Mouse (Mus musculus) heart, postnatal 0 days (tissue): ENCODE results near the gene Mgat4b. TPM values are rescaled to one million over a fixed set of nuclear protein-coding genes. Genes with fewer than 3 reads are reported as not detected.

Experiments used
- ATAC-seq: fragments of 200-750 bp; cut with Nextera tagmentation; 2 replicates; pipeline ENCODE4 v1.8.0; 2017; ENCODE audit warnings: low read depth, moderate number of reproducible peaks, moderate library complexity; ENCODE audit not compliant: insufficient read depth
- DNase-seq: peaks from one replicate; pipeline ENCODE4 v3.0.0-alpha.2; 2016; ENCODE audit warnings: low spot score
- H3K27ac ChIP-seq: fragments of 300-500 bp; sonication (generic); 2 replicates; pipeline ENCODE4 v1.5.1; 2014; ENCODE audit warnings: low read depth, mild to moderate bottlenecking
- H3K27me3 ChIP-seq: fragments of 300-500 bp; sonication (generic); 2 replicates; pipeline ENCODE4 v1.6.1; 2014; ENCODE audit warnings: low read length, mixed read lengths; ENCODE audit not compliant: control insufficient read depth, insufficient read depth
- H3K36me3 ChIP-seq: fragments of 300-500 bp; sonication (generic); replicated peaks from 2 replicates; pipeline ENCODE4 v1.6.1; 2014; ENCODE audit warnings: low read length, mixed read lengths; ENCODE audit not compliant: control insufficient read depth, insufficient read depth
- H3K4me1 ChIP-seq: fragments of 300-500 bp; sonication (generic); 2 replicates; pipeline ENCODE4 v1.6.1; 2014; ENCODE audit warnings: antibody characterized with exemption; ENCODE audit not compliant: control insufficient read depth, insufficient read depth
- H3K4me2 ChIP-seq: fragments of 300-500 bp; sonication (generic); 2 replicates; pipeline ENCODE4 v1.6.1; 2014; ENCODE audit warnings: low read depth, mild to moderate bottlenecking, low read length, moderate library complexity
- H3K4me3 ChIP-seq: fragments of 300-500 bp; sonication (generic); 2 replicates; pipeline ENCODE4 v1.5.1; 2014; ENCODE audit warnings: low read depth, low read length
- H3K9ac ChIP-seq: fragments of 300-500 bp; sonication (generic); replicated peaks from 2 replicates; pipeline ENCODE4 v1.6.1; 2014; ENCODE audit warnings: low read depth, low read length, mixed read lengths
- H3K9me3 ChIP-seq: fragments of 300-500 bp; sonication (generic); replicated peaks from 2 replicates; pipeline ENCODE4 v1.6.1; 2016; ENCODE audit warnings: low read length; ENCODE audit not compliant: control insufficient read depth
- CTCF ChIP-seq: IDR thresholded peaks from 2 replicates; pipeline ENCODE4 v1.5.1; 2016; ENCODE audit warnings: antibody characterized with exemption, control low read depth, low read depth
- EP300 ChIP-seq: IDR thresholded peaks from 2 replicates; pipeline ENCODE4 v1.6.1; 2016; ENCODE audit warnings: antibody characterized with exemption, low read depth
- WGBS: fragments of 180-500 bp; shearing (Covaris S2); extraction: QIAGEN DNeasy Blood & Tissue Kit; methylation state at CpG from one replicate; pipeline ENCODE4 v1.1.7; 2014; 5-methylcytosine and 5-hydroxymethylcytosine counted together
- polyA plus RNA-seq: library from polyadenylated mRNA; unstranded; fragments of >200 nt; fragmentation: Nextera tagmentation; extraction: Ambion mirVana; gene quantifications from 2 replicates; pipeline ENCODE4 v1.2.1, GENCODE M21; 2015
- total RNA-seq: library from RNA; depleted of rRNA; stranded (reverse); fragments of >200 nt; gene quantifications from 2 replicates; pipeline ENCODE4 v1.2.3, GENCODE M21; 2014; ENCODE audit warnings: low replicate concordance

Mgat4b gene
- total and polyA plus RNA-seq, 2 experiments from 2014 or later, result 39.6 to 69.2 TPM

DNA sequence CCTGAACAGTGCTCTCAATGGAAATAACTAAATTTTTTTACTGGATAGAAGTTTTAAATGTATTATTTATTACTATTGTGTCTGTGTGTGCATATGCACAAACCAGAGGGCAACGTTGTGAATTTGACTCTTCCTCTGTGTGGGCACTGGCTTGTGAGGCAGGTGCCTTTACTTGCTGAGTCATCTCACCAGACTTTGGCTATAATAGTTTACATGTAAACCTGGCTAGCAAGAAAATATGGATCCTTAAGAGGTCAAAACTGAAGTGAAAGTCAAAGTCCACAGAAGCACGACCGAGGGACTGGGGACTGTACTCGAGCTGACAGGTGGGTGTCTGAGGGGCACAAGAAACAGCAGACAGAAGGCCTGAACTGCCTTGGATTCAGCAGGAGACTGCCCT is 28.0 kb upstream of the Mgat4b start:
- Histone ChIP-seq H3K4me3 (no peak overlapping the region), H3K9me3 (no peaks in the 10 kb centered on the region), H3K4me2 (no peak overlapping the region), H3K36me3 (no peaks in the 10 kb centered on the region), H3K9ac (no peak overlapping the region), H3K27me3 (no peaks in the 10 kb centered on the region), H3K4me1 (no peaks in the 10 kb centered on the region), H3K27ac (no peak overlapping the region)
- 75% methylated on average over 4 of the region's 4 CpGs for WGBS
- no peak for DNase-seq
- TF ChIP-seq CTCF (no peak), EP300 (no peak)
- no peak for ATAC-seq

- Histone ChIP-seq H3K36me3 (no peaks in the 10 kb centered on the region), H3K27me3 (no peaks in the 10 kb centered on the region), H3K4me3 (no peak overlapping the region), H3K27ac (no peak overlapping the region), H3K4me1 (no peaks in the 10 kb centered on the region), H3K9ac (no peak overlapping the region), H3K9me3 (no peaks in the 10 kb centered on the region), H3K4me2 (no peak overlapping the region)
- no peak for ATAC-seq
- TF ChIP-seq EP300 (no peak), CTCF (no peak)
- WGBS, result 79% methylated on average over 3 of the region's 3 CpGs
- no peak for DNase-seq
Measured at GRCm38 (mm10) chr11:50184788-50185187, 25.9 kb upstream of the Mgat4b start.

DNA sequence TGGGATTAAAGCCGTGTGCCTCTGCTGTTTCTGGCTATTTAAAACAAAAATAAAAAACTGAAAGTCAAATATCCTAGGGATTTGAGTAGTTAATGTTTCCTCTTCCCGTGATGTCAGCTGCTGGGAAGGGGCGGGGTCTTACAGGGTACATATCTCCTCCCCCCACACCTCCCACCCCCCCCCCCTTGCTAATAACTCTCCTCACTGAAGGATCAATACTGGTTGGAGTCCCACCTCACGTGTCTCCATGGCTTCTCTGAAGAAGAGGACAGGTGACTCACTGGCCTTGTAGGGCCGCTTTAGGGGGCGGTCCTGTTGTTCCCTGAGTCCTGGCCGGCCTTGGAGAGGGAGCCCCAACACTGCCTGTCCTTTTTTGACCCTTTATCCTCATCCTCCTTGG is 22.0 kb upstream of the Mgat4b start:
- Histone ChIP-seq H3K4me1 (no peaks in the 10 kb centered on the region), H3K36me3 (no peaks in the 10 kb centered on the region), H3K9me3 (no peaks in the 10 kb centered on the region), H3K27me3 (no peaks in the 10 kb centered on the region), H3K4me3 (no peak overlapping the region), H3K9ac (no peak overlapping the region), H3K27ac (no peak overlapping the region), H3K4me2 (no peak overlapping the region)
- DNase-seq (no peak), ATAC-seq (no peak)
- 68% methylated on average over 7 of the region's 7 CpGs for WGBS
- TF ChIP-seq CTCF, result no peak

- no peak overlapping the region for H3K9ac ChIP-seq
- no peak overlapping the region for H3K4me3 ChIP-seq
- 60% methylated on average over 4 of the region's 4 CpGs for WGBS
- no peak for TF ChIP-seq EP300
- TF ChIP-seq CTCF, result no peak
- ATAC-seq, result no peak
- H3K27ac ChIP-seq, result no peak overlapping the region
- no peaks in the 10 kb centered on the region for H3K36me3 ChIP-seq
- H3K4me1 ChIP-seq, result no peaks in the 10 kb centered on the region
- no peaks in the 10 kb centered on the region for H3K9me3 ChIP-seq
- H3K4me2 ChIP-seq, result no peak overlapping the region
- no peak for DNase-seq
- H3K27me3 ChIP-seq, result no peaks in the 10 kb centered on the region
Measured at GRCm38 (mm10) chr11:50190362-50190761, 20.3 kb upstream of the Mgat4b start.

- TF ChIP-seq EP300 (no peak), CTCF (no peak)
- WGBS, result 80% methylated on average over 3 of the region's 3 CpGs
Measured at GRCm38 (mm10) chr11:50192278-50192677, 18.4 kb upstream of the Mgat4b start.

GRCm38 (mm10) chr11:50194070-50194469 is 16.6 kb upstream of the Mgat4b start:
- ATAC-seq, result no peak
- H3K36me3 ChIP-seq, result peaks cover 19% of the 10 kb centered on the region

More at GRCm38 (mm10) chr11:50192278-50192677, 18.4 kb upstream of the Mgat4b start:
- Histone ChIP-seq H3K4me2 (no peak overlapping the region), H3K36me3 (peaks cover 5% of the 10 kb centered on the region), H3K27me3 (no peaks in the 10 kb centered on the region), H3K9me3 (no peaks in the 10 kb centered on the region), H3K4me1 (no peaks in the 10 kb centered on the region), H3K4me3 (no peak overlapping the region), H3K27ac (no peak overlapping the region), H3K9ac (no peak overlapping the region)
- DNase-seq, result no peak
- ATAC-seq, result no peak

More at GRCm38 (mm10) chr11:50194070-50194469, 16.6 kb upstream of the Mgat4b start:
- Histone ChIP-seq H3K4me1 (no peaks in the 10 kb centered on the region), H3K4me3 (no peak overlapping the region), H3K27me3 (no peaks in the 10 kb centered on the region), H3K4me2 (no peak overlapping the region), H3K27ac (no peak overlapping the region), H3K9me3 (no peaks in the 10 kb centered on the region), H3K9ac (no peak overlapping the region)
- no peak for DNase-seq
- 75% methylated on average over 7 of the region's 7 CpGs for WGBS
- no peak for TF ChIP-seq CTCF
- no peak for TF ChIP-seq EP300
